Mouse (Mus musculus) intestine, postnatal 0 days (tissue): ENCODE measurements at regions not wholly inside any gene's neighbourhood (a gene's known extent, or its start where the extent isn't known, plus 50 kb on each side); places are given as distances from the start of the nearest gene placed in this dataset.
A peak's percentile ranks its signal among the peaks of the same experiment; 100 is the strongest.

ENCODE experiments used
- ATAC-seq: fragments of 200-750 bp; cut with Nextera tagmentation; 2 replicates; pipeline ENCODE4 v1.8.0; 2017; ENCODE audit warnings: mild to moderate bottlenecking, moderate TSS enrichment, moderate library complexity
- H3K27ac ChIP-seq: fragments of 300-500 bp; sonication (generic); 2 replicates; pipeline ENCODE4 v1.5.1; 2014; ENCODE audit warnings: mild to moderate bottlenecking, low read depth, low read length, moderate library complexity
- H3K27me3 ChIP-seq: fragments of 300-500 bp; sonication (generic); replicated peaks from 2 replicates; pipeline ENCODE4 v1.6.1; 2014; ENCODE audit warnings: low read length, mixed read lengths; ENCODE audit not compliant: control insufficient read depth, insufficient read depth
- H3K36me3 ChIP-seq: fragments of 300-500 bp; sonication (generic); 2 replicates; pipeline ENCODE4 v1.6.1; 2014; ENCODE audit warnings: mild to moderate bottlenecking, moderate library complexity; ENCODE audit not compliant: control insufficient read depth, insufficient read depth
- H3K4me1 ChIP-seq: fragments of 300-500 bp; sonication (generic); replicated peaks from 2 replicates; pipeline ENCODE4 v1.6.1; 2014; ENCODE audit warnings: antibody characterized with exemption, low read length, mixed read lengths; ENCODE audit not compliant: control insufficient read depth, insufficient read depth
- H3K4me2 ChIP-seq: fragments of 300-500 bp; sonication (generic); replicated peaks from 2 replicates; pipeline ENCODE4 v1.6.1; 2014; ENCODE audit warnings: low read depth, mild to moderate bottlenecking, moderate library complexity
- H3K4me3 ChIP-seq: fragments of 300-500 bp; sonication (generic); 2 replicates; pipeline ENCODE4 v1.5.1; 2014; ENCODE audit warnings: low read depth, low read length
- H3K9ac ChIP-seq: fragments of 300-500 bp; sonication (generic); 2 replicates; pipeline ENCODE4 v1.6.1; 2014; ENCODE audit warnings: mild to moderate bottlenecking, low read depth, low read length
- H3K9me3 ChIP-seq: fragments of 300-500 bp; sonication (generic); 2 replicates; pipeline ENCODE4 v1.6.1; 2016; ENCODE audit warnings: mixed run types; ENCODE audit not compliant: control insufficient read depth
- CTCF ChIP-seq: sonication (generic); IDR thresholded peaks from 2 replicates; pipeline ENCODE4 v1.5.1; 2016; ENCODE audit warnings: low read depth, mild to moderate bottlenecking, control low read depth, antibody characterized with exemption, moderate library complexity
- WGBS: fragments of 180-500 bp; shearing (Covaris S2); extraction: QIAGEN DNeasy Blood & Tissue Kit; methylation state at CpG from one replicate; pipeline ENCODE4 v1.1.7; 2014; 5-methylcytosine and 5-hydroxymethylcytosine counted together

DNA sequence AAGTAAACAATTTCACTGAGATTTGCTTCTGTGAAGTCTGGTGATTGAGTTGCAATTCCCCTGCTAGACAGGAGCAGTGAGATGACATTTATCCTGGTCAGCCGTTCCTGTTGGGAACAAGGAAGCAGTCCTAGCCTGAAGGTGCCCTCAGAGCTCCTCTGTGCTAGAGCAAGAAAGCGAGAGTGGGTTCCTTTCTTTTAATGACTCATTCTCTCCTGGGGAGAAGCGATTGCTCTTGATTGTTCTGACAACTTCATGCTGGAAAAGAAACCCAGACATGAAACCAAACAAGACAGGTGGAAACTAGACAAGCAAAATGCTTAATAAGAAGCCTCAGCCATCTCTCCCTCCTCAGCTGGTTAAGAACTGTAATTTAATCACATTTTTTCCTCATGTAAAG is 450.4 kb downstream of the Dnah5 start:
- WGBS: 63% methylated on average over 3 of the region's 3 CpGs
- TF ChIP-seq CTCF: no peak
- ATAC-seq: no peak

DNA sequence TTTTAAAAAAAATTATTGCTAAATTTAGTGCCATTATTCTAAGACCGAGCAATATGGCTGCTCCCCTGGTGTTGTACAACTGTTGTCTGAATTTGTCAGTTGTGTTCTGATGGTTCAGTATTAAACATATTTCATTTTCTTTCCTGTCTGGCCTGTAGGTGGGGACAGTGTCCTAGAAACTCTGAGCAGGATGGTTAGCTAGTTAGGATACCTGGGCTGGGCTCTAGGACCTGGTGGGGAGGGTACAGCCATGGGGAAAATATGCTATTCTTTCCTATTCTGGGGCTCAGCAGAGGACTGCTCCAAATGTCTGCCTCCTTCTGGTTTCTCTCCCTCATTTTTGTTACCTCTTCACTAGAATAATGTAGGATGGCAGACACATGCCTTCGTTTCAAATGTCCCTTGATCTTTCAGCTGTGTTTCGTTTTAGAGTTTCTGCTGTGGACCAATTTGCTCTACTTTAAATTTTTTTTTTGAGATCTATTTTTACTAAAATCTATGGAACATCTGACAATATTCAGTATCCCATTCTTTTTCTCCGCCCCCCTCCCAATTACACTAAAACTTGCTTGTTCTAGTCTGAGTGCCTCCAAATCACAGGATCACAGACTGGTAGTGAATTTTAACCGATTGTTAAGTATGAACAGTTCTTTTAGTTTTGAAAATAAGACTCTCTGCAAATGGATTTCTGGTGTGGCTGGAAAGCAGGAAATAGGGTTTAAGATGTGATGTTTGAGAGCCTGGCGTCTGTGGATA is 460.5 kb downstream of the Dnah5 start:
- Histone ChIP-seq H3K4me3 (no peak overlapping the region), H3K9me3 (no peaks in the 10 kb centered on the region), H3K27ac (no peak overlapping the region), H3K9ac (no peak overlapping the region), H3K4me1 (no peaks in the 10 kb centered on the region), H3K4me2 (no peak overlapping the region), H3K36me3 (no peaks in the 10 kb centered on the region), H3K27me3 (no peaks in the 10 kb centered on the region)
- WGBS: 83% methylated on average over 6 of the region's 6 CpGs
- no peak for ATAC-seq
- peak; percentile 38 for TF ChIP-seq CTCF

More for the DNA sequence above, 450.4 kb downstream of the Dnah5 start:
- Histone ChIP-seq H3K9me3 (no peaks in the 10 kb centered on the region), H3K4me3 (no peak overlapping the region), H3K4me1 (no peaks in the 10 kb centered on the region), H3K9ac (no peak overlapping the region), H3K4me2 (no peak overlapping the region), H3K27me3 (no peaks in the 10 kb centered on the region), H3K36me3 (no peaks in the 10 kb centered on the region), H3K27ac (no peak overlapping the region)
